Comparison of ENCODE assay signal across 29 mouse cellular contexts in the genomic region with DNA sequence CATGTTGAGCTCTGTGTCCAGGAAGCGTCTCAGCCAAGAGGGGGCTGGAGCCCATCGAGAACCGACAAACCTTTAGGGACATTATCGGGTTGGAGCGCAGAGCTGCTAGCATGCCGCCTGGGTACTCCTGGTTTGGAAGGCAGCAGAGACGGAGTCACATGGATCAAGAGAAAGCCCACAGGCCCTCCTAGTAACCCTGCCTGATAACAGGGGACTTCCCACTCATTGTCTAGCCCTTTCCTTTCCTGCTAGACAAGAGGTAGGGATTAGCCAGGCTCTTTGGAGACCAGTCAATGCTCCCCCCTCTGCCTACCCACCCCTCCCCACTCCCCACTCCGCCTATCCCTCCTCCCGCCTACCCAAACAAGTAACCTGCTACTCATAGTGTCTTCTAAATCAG.
DNase-seq lines count a peak whose midpoint lies in the region; ATAC-seq and TF ChIP-seq lines count a peak whose summit lies in the region.
"Had no signal": no experiment of that assay in that cellular context is flagged by ENCODE, and none has a peak within 500 bp of the region (broad histone marks: within the 10 kb centered on the region; RNA-seq: fewer than 3 reads in every experiment).

No protein-coding gene starts in this region.

- intact Hi-C loops in heart, postnatal 36 days (cut with DNase I) = no loop called here

- DNase-seq in heart, postnatal 36 days = no peak
- DNase-seq in midbrain, embryonic 10.5 days (ENCODE audit: low spot score) = peak; percentile 36
- DNase-seq in ES-CJ7 (ENCODE audit: low read depth, low spot score) (peak; percentile 40), MN1 (ENCODE audit: low spot score) (no peak)
- DNase-seq in gastrocnemius, postnatal 10 days = no peak
- DNase-seq: adrenal gland, adult 2 months; adrenal gland, postnatal 36 days; B cell, adult 2 months; cerebellum, adult 2 months; cerebellum, postnatal 14 days; gastrocnemius, postnatal 25 days; heart, adult 18-20 months; kidney, adult 2 months; kidney, postnatal 36 days; retina, postnatal 1 day; right cerebral cortex, postnatal 14 days had no signal

- ATAC-seq in heart, embryonic 14.5 days (ENCODE audit: insufficient number of reproducible peaks, insufficient read depth, low FRiP score, low read depth) = 0 out of 2 replicates have a peak, but pooled peaks have one; percentile 14
- no peak for ATAC-seq in midbrain, embryonic 16.5 days
- ATAC-seq: activated CD4-positive, CD25-positive, alpha-beta regulatory T cell, adult 4 months; forebrain, embryonic 14.5 days; hindbrain, postnatal 0 days; intestine, embryonic 15.5 days had no signal

- H3K27me3 ChIP-seq in heart, embryonic 14.5 days (ENCODE audit: control insufficient read depth, insufficient read depth, low read length) = no peaks in the 10 kb centered on the region
- H3K27me3 ChIP-seq in midbrain, embryonic 10.5 days (ENCODE audit: low read depth, poor library complexity, severe bottlenecking) = no peaks in the 10 kb centered on the region
- no peaks in the 10 kb centered on the region for H3K27me3 ChIP-seq in midbrain, embryonic 16.5 days (ENCODE audit: control insufficient read depth, insufficient read depth, low read depth, low read length)
- H3K27me3 ChIP-seq in E14TG2a.4 (ENCODE audit: insufficient read depth, low read length) = peaks cover 40% of the 10 kb centered on the region
- H3K27me3 ChIP-seq: embryonic facial prominence, embryonic 15.5 days; intestine, embryonic 15.5 days; limb, embryonic 12.5 days; liver, embryonic 15.5 days; lung, embryonic 15.5 days had no signal

- 34% methylated on average over 9 of the region's 9 CpGs for WGBS in heart, embryonic 14.5 days
- WGBS in midbrain, embryonic 10.5 days = 41% methylated on average over 9 of the region's 9 CpGs
- WGBS in midbrain, embryonic 16.5 days = 43% methylated on average over 9 of the region's 9 CpGs

- H3K36me3 ChIP-seq in heart, embryonic 14.5 days (ENCODE audit: control insufficient read depth, insufficient read depth, low read length) = no peaks in the 10 kb centered on the region
- H3K36me3 ChIP-seq in midbrain, embryonic 10.5 days = no peaks in the 10 kb centered on the region
- no peaks in the 10 kb centered on the region for H3K36me3 ChIP-seq in midbrain, embryonic 16.5 days (ENCODE audit: control insufficient read depth, insufficient read depth, low read length)
- no peaks in the 10 kb centered on the region for H3K36me3 ChIP-seq in E14TG2a.4 (ENCODE audit: insufficient read depth, low read length)
- H3K36me3 ChIP-seq: embryonic facial prominence, embryonic 15.5 days; intestine, embryonic 15.5 days; limb, embryonic 12.5 days; liver, embryonic 15.5 days had no signal

- H3K9ac ChIP-seq in heart, embryonic 14.5 days (ENCODE audit: low read length) = 0 out of 2 replicates have a peak overlapping the region, but pooled peaks have one; percentile 8
- H3K9ac ChIP-seq in midbrain, embryonic 16.5 days (ENCODE audit: low read depth, low read length) = no peak overlapping the region
- H3K9ac ChIP-seq: embryonic facial prominence, embryonic 15.5 days; intestine, embryonic 15.5 days; limb, embryonic 12.5 days; liver, embryonic 15.5 days; lung, embryonic 15.5 days had no signal

- no peak for TF ChIP-seq CTCF in E14TG2a.4 (conservative IDR thresholded peaks at IDR 0.05; ENCODE audit: low read length)

- no peak overlapping the region; the same call in 1 of the 2 replicates for H3K4me2 ChIP-seq in heart, embryonic 14.5 days (ENCODE audit: low read length)
- H3K4me2 ChIP-seq in midbrain, embryonic 16.5 days (ENCODE audit: low read length) = no peak overlapping the region
- H3K4me2 ChIP-seq: embryonic facial prominence, embryonic 15.5 days; intestine, embryonic 15.5 days; limb, embryonic 12.5 days; liver, embryonic 15.5 days; lung, embryonic 15.5 days had no signal

- no peak overlapping the region for H3K27ac ChIP-seq in heart, embryonic 14.5 days (replicated peaks in 1 of 2; ENCODE audit: control insufficient read depth in 1 of 2, insufficient read depth in 1 of 2, low read depth in 2 of 2, low read length in 2 of 2)
- peak overlapping the region; percentile 71 for H3K27ac ChIP-seq in midbrain, embryonic 10.5 days (replicated peaks)
- no peak overlapping the region for H3K27ac ChIP-seq in midbrain, embryonic 16.5 days (ENCODE audit: low read length)
- H3K27ac ChIP-seq: embryonic facial prominence, embryonic 15.5 days; hindbrain, postnatal 0 days; intestine, embryonic 15.5 days; layer of hippocampus, adult 2 months; left cerebral cortex, adult 2 months; limb, embryonic 12.5 days; liver, embryonic 15.5 days; lung, embryonic 15.5 days had no signal

- H3K4me1 ChIP-seq in heart, embryonic 14.5 days (ENCODE audit: control insufficient read depth in 2 of 2, insufficient read depth in 2 of 2, low read length in 2 of 2) = peaks cover 10 to 15% of the 10 kb centered on the region in 2 experiments
- peaks cover 29% of the 10 kb centered on the region for H3K4me1 ChIP-seq in midbrain, embryonic 10.5 days
- no peaks in the 10 kb centered on the region for H3K4me1 ChIP-seq in midbrain, embryonic 16.5 days (ENCODE audit: control insufficient read depth, insufficient read depth, low read length)
- H3K4me1 ChIP-seq in E14TG2a.4 (replicated peaks; ENCODE audit: low read depth, low read length) = peaks cover 46% of the 10 kb centered on the region
- H3K4me1 ChIP-seq: liver, embryonic 15.5 days; lung, embryonic 15.5 days had no signal

- H3K4me3 ChIP-seq in heart, embryonic 14.5 days (ENCODE audit: control insufficient read depth in 1 of 2, insufficient read depth in 1 of 2, low read depth in 1 of 2, low read length in 2 of 2) = no peak overlapping the region
- peak overlapping the region; percentile 20 for H3K4me3 ChIP-seq in midbrain, embryonic 10.5 days
- H3K4me3 ChIP-seq in midbrain, embryonic 16.5 days (ENCODE audit: low read depth, low read length) = no peak overlapping the region
- peak overlapping the region; percentile 30; the same call in 1 of the 2 replicates for H3K4me3 ChIP-seq in E14TG2a.4 (replicated peaks; ENCODE audit: low read length)
- H3K4me3 ChIP-seq: embryonic facial prominence, embryonic 15.5 days; intestine, embryonic 15.5 days; layer of hippocampus, adult 2 months; left cerebral cortex, adult 2 months; limb, embryonic 12.5 days; liver, embryonic 15.5 days; lung, embryonic 15.5 days had no signal

- no peaks in the 10 kb centered on the region for H3K9me3 ChIP-seq in heart, embryonic 14.5 days (ENCODE audit: control insufficient read depth, low read length)
- no peaks in the 10 kb centered on the region for H3K9me3 ChIP-seq in midbrain, embryonic 10.5 days (replicated peaks)
- H3K9me3 ChIP-seq in midbrain, embryonic 16.5 days (replicated peaks; ENCODE audit: control insufficient read depth, low read length, poor library complexity, severe bottlenecking) = no peaks in the 10 kb centered on the region
- H3K9me3 ChIP-seq in E14TG2a.4 (ENCODE audit: low read length) = no peaks in the 10 kb centered on the region
- H3K9me3 ChIP-seq: embryonic facial prominence, embryonic 15.5 days; intestine, embryonic 15.5 days; limb, embryonic 12.5 days; liver, embryonic 15.5 days; lung, embryonic 15.5 days had no signal

Comparison
In these comparisons a context has a peak if more than half of its experiments do, and no peak if none do; other contexts are left out.
1. H3K4me3 ChIP-seq: peak in midbrain, embryonic 10.5 days (single experiment) and E14TG2a.4 (single experiment); none in heart, embryonic 14.5 days (0 of 2) and midbrain, embryonic 16.5 days (single experiment).
2. DNase-seq: peak in midbrain, embryonic 10.5 days (single experiment) and ES-CJ7 (single experiment); none in heart, postnatal 36 days (0 of 2), MN1 (single experiment) and gastrocnemius, postnatal 10 days (single experiment).